Mouse (Mus musculus): ENCODE results near the gene Cars2.
"Not testable (repeated sequence)": the region's sequence is repeated elsewhere in the genome, so short reads cannot be mapped to it uniquely, and the experiment has no call there.

Gene Cars2

GRCm38 (mm10) chr8:11513247-11513646, 37.3 kb downstream of the Cars2 start:
- in situ Hi-C loops (cut with MboI; ENCODE audit: low sequenced_read_pairs) = no loop called here

DNA sequence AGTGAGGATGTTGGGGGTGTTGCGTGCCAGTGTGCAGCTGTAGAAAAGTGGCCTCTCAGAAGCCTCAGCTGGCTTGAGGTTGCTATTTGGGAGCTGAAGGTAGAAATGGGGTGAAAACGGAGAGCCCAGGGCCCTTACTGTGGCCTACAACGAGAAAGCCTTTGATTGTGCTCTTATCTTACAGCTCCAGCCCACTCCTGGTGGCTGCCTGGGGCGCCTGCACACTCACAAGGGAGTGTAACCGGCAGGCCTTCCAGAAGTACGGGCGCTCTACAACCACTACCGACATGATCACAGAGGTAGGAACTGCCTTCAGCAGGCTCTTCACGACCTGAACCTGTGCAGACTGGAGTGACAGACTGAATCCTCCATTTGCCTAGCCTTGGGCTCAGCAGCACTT, 37.9 kb downstream of the Cars2 start:
- in situ Hi-C loops (cut with MboI; ENCODE audit: low sequenced_read_pairs) = no loop called here

- in situ Hi-C loops (cut with MboI; ENCODE audit: low sequenced_read_pairs) = no loop called here
Observed at GRCm38 (mm10) chr8:11510971-11511370, 39.6 kb downstream of the Cars2 start.

GRCm38 (mm10) chr8:11508880-11509279, 41.7 kb downstream of the Cars2 start:
- in situ Hi-C loops (cut with MboI; ENCODE audit: low sequenced_read_pairs) = loop anchor here (10.0 kb wide), 1 partner anchor 106 kb away; no protein-coding TSS in a partner anchor

DNA sequence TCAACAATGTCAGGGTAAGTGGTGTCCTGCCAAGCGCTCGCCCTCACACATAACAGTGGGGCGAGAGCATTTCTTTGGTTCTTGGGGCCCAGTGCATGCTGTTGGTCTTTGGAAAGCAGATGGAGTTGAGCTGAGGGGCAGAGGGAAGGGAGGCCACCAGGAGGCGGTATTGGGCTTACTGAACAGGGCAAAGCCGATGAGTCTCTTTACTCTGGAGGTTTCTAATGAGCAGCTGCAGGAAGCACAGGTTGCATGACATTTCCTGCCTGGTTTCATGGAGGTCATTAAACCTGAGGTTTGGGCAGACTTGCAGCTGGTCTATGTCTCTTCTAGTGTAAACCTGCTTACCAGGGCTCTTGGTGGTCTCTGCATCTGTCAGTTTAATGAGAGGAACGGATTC, 43.8 kb downstream of the Cars2 start:
- in situ Hi-C loops (cut with MboI; ENCODE audit: low sequenced_read_pairs) = loop anchor here (10.0 kb wide), 1 partner anchor 108 kb away; no protein-coding TSS in a partner anchor

DNA sequence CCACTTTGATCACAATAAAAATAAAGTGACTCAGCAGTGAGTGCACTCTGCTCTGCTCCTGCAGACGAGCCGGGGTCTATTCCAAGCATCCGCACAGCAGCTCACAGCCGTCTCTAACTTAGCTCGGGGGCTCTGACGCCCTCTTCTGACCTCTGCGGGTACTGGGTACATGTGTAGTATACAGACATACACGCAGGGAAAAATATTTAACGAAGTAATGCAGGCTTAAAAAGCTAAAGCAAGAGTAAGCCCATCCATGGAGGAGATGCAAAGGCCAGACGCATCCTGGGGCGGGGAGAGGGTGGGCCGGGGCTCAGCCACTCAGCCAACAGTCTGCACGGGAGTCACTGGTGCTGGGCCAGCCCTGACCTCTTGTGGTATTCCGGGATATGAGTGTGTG, 44.5 kb downstream of the Cars2 start:
- in situ Hi-C loops (cut with MboI; ENCODE audit: low sequenced_read_pairs) = loop anchor here (10.0 kb wide), 1 partner anchor 109 kb away; no protein-coding TSS in a partner anchor

- in situ Hi-C loops (cut with MboI; ENCODE audit: low sequenced_read_pairs) = loop anchor here (10.0 kb wide), 1 partner anchor 111 kb away; no protein-coding TSS in a partner anchor
Observed at GRCm38 (mm10) chr8:11503476-11504232, 46.9 kb downstream of the Cars2 start.

GRCm38 (mm10) chr8:11498786-11499485, 51.6 kb downstream of the Cars2 start:
- in situ Hi-C loops (cut with MboI; ENCODE audit: low sequenced_read_pairs) = no loop called here

DNA sequence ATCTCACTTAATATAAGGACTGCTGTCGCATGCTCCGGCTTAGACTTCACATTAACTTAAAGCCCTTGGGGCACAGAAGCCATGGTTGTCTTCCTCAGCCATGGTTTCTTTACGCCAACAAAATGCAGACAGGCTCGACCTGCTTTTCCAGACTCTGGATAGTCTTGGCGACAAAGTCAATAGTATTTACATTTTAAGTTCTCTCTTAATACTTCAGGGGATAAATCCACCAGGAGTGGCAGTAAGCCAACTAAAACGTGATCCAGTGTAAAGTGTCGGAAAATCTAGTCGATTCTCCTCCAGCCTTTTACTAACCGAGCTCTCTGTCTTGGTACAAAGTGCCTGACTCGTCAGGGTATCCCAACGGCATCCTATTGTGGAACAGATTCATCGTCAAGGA, 52.3 kb downstream of the Cars2 start:
- in situ Hi-C loops (cut with MboI; ENCODE audit: low sequenced_read_pairs) = no loop called here

GRCm38 (mm10) chr8:11497017-11497990, 53.3 kb downstream of the Cars2 start, which contains the start of gene Naxd:
Naxd (plus strand) TSS chr8:11497506.
- in situ Hi-C loops (cut with MboI; ENCODE audit: low sequenced_read_pairs) = no loop called here

DNA sequence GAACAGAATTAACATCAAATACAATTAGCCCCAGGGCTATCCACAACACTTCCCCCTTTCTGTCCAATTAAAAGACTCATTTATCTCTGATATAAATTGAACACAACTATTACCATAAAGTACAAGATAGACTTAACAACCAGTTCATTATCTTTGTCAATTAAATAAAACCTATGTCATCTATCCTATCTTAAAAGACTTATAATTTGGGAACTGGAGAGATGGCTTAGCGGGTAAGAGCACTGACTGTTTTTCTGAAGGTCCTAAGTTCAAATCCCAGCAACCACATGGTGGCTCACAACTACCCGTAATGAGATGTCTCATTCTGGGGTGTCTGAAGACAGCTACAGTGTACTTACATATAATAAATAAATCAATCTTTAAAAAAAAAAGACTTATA, 58.2 kb downstream of the Cars2 start:
- in situ Hi-C loops (cut with MboI; ENCODE audit: low sequenced_read_pairs) = not testable (repeated sequence)

- in situ Hi-C loops (cut with MboI; ENCODE audit: low sequenced_read_pairs) = loop anchor here (10.0 kb wide), 1 partner anchor 52 kb away; no protein-coding TSS in a partner anchor
Observed at GRCm38 (mm10) chr8:11487229-11487628, 63.4 kb downstream of the Cars2 start.

DNA sequence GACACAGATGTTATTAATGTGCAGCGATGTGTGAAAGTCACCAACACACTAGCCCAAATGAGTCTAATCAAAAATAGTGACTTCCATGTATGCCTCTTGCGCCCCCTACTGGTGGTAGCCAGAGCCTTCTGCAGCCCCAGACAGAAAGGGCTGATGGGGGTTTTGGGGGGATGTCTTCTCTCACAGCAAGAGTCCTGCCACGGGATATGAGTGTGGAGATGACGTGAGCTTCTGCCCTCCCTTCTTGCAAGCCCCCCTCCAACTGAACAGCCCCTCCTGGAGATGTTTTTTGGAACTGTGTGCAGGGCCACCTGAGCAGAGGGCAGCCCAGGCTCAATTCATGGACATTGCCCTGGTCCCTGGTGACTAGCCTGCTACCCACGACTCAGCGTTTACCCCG, 64.4 kb downstream of the Cars2 start:
- in situ Hi-C loops (cut with MboI; ENCODE audit: low sequenced_read_pairs) = loop anchor here (10.0 kb wide), 1 partner anchor 51 kb away; no protein-coding TSS in a partner anchor

DNA sequence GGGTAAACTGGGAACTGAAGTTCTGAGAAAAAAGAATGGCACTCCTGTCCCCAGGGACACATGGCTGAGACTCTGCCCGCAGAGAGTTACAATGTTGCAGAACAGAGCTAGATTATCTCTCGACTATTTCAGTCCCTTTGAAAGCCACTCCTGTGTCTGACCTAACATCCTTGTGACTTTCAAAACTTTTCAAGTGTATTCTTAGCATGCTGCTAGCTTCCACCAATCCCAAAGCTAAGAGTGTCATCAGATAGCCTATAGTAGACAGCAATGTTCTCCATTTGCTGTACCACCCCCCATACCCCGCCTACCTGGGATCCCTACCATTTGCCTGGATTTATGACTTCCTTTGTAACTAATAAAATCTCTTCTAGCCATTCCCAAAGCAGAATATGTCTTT, 68.0 kb downstream of the Cars2 start:
- in situ Hi-C loops (cut with MboI; ENCODE audit: low sequenced_read_pairs) = loop anchor here (10.0 kb wide), 1 partner anchor 48 kb away; no protein-coding TSS in a partner anchor

GRCm38 (mm10) chr8:11481876-11482275, 68.7 kb downstream of the Cars2 start:
- in situ Hi-C loops (cut with MboI; ENCODE audit: low sequenced_read_pairs) = loop anchor here (10.0 kb wide), 1 partner anchor 47 kb away; no protein-coding TSS in a partner anchor

DNA sequence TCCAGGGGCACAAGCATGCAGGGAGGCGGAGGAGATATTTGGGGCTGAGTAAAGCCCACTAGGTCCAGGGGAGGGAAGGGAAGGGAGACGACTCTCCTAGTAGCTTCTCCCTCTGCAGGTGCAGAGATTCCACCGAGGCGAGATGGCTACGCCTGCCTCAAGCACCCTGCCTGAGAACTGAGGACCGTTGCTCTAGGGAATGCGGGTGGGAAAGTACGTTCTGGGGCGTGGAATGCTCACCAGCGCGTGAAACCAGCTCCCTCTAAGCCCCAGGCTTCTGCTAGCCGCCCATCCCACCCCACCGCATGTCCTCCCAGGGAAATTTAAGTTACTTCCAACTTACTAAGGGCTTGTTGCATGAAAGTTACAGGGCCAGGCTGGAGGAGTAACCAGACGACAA, 71.0 kb downstream of the Cars2 start:
- in situ Hi-C loops (cut with MboI; ENCODE audit: low sequenced_read_pairs) = no loop called here

- in situ Hi-C loops (cut with MboI; ENCODE audit: low sequenced_read_pairs) = no loop called here
Observed at GRCm38 (mm10) chr8:11478807-11479527, 71.6 kb downstream of the Cars2 start.

- in situ Hi-C loops (cut with MboI; ENCODE audit: low sequenced_read_pairs) = no loop called here
Observed at GRCm38 (mm10) chr8:11477811-11478761, 72.5 kb downstream of the Cars2 start, which contains the start of gene Rab20. Rab20 (minus strand) TSS chr8:11478710.

DNA sequence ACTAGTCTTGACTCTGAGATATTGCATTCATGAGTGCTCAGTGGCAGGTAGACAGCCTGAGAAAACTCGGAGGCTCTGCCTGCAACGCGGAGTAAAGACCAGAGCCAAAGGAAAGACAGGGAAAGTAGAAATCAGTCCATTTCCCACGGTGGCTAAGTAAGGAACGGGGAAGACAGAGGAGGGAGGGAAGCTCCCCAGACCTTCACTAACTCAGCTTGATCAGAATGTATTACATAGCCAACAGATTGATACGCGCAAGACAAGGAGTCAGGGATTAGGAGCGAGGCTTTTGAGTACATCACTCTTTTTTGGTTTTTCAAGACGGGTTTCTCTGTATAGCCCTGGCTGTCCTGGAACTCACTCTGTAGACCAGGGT, 73.4 kb downstream of the Cars2 start:
- in situ Hi-C loops (cut with MboI; ENCODE audit: low sequenced_read_pairs) = no loop called here

All from CH12F3 (cell line).